Mouse (Mus musculus): ENCODE measurements around the gene Ndufa10.

DNA sequence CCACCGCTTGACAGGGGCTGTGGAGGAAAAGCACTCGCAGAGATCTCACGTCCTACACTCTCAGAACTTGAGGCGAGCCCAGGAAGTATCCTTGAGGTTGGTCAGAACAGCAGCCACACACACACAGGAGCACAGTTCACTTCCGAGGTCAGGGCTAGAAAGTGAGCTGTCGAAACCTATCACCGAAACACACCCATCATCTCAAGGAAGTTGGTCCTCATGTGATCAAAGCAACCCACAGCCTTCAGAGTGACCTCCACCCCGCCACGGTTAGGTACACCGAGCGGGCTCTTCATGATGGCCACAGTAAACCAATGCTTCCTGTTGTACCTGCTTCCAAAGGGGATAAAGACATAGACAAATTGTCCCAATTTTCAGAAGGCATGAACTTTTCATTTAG is 41.7 kb upstream of the Ndufa10 start:
- TF ChIP-seq POLR2A (IDR thresholded peaks at IDR 0.05; ENCODE audit: insufficient read depth, low read length) (no peak), EP300 (IDR thresholded peaks at IDR 0.05; ENCODE audit: insufficient read depth, low read depth, low read length) (no peak)
